Mouse (Mus musculus): ENCODE data around the gene Parn.

DNA sequence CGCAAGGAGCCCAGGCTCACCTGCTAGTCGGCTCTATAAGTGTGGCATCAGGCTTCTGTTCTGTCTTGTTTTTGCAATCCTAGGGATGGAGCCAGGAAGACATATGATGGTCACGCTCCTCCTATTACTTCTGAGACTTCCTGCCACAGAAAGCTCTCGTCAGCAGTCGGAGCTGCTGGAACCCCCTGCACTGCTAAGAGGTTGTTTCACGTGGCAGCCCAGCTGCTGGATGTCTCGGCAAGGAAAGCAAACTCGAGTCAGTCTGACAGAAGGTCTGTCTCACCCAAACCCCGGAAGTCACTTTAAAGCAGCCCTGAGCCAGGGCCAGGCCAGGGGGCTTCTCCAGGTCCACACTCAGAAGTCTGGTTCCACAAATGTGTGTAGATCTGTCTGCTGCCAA, 82.7 kb downstream of the Parn start:
- TF ChIP-seq POLR2A (IDR thresholded peaks at IDR 0.05; ENCODE audit: low read depth, low read length) = no peak
- no peak for TF ChIP-seq CTCF (conservative IDR thresholded peaks at IDR 0.05; ENCODE audit: insufficient read depth, insufficient read length, low read depth, low read length)
